Mouse (Mus musculus) hematopoietic stem cell, adult 5-6 weeks (primary cell): ENCODE data around the gene Hsd3b7. TPM values are rescaled to one million over a fixed set of nuclear protein-coding genes. Genes with fewer than 3 reads are reported as not detected.
A peak's percentile ranks its signal among the peaks of the same experiment; 100 is the strongest.
"Not testable (repeated sequence)": the region's sequence is repeated elsewhere in the genome, so short reads cannot be mapped to it uniquely, and the experiment has no call there.

Experiments
- ATAC-seq, 2 experiments: fragments of 125-278 bp in 1 of 2; replicated peaks in 1 of 2; 2 replicates each; pipeline ENCODE4 v1.8.0; 2016 to 2017; ENCODE audit warnings: inconsistent platforms in 2 of 2, mild to moderate bottlenecking in 2 of 2, moderate number of reproducible peaks in 2 of 2, low read depth in 1 of 2, moderate TSS enrichment in 1 of 2; ENCODE audit not compliant: low FRiP score in 2 of 2, poor library complexity in 2 of 2, severe bottlenecking in 2 of 2, insufficient read depth in 1 of 2, low TSS enrichment in 1 of 2
- total RNA-seq: library from RNA; stranded (forward); fragments of 172-1452, 232-1000 nt; gene quantifications from 2 replicates; pipeline ENCODE4 v1.2.3, GENCODE M21; 2017

Hsd3b7 gene
- total RNA-seq, 1 experiment from 2014 or later, result 30.2 TPM

GRCm38 (mm10) chr7:127810650-127811049, 10.2 kb downstream of the Hsd3b7 start:
- ATAC-seq, result no peak

- ATAC-seq, result no peak
Observed at GRCm38 (mm10) chr7:127811240-127811639, 10.8 kb downstream of the Hsd3b7 start.

GRCm38 (mm10) chr7:127812292-127812691, 11.9 kb downstream of the Hsd3b7 start:
- ATAC-seq, result no peak

GRCm38 (mm10) chr7:127813821-127814220, 13.4 kb downstream of the Hsd3b7 start:
- ATAC-seq, result no peak

GRCm38 (mm10) chr7:127814241-127814921, 14.0 kb downstream of the Hsd3b7 start:
- no peak for ATAC-seq

GRCm38 (mm10) chr7:127815116-127815665, 14.8 kb downstream of the Hsd3b7 start:
- no peak for ATAC-seq

- peak; percentile 68 to 83 for ATAC-seq
Observed at GRCm38 (mm10) chr7:127815954-127816821, 15.8 kb downstream of the Hsd3b7 start.

- no peak for ATAC-seq
Observed at GRCm38 (mm10) chr7:127817053-127817452, 16.6 kb downstream of the Hsd3b7 start.

- no peak for ATAC-seq
Observed at GRCm38 (mm10) chr7:127817776-127818175, 17.4 kb downstream of the Hsd3b7 start.

GRCm38 (mm10) chr7:127820836-127821509, 20.6 kb downstream of the Hsd3b7 start:
- no peak; a peak in 1 of 4 replicates for ATAC-seq

GRCm38 (mm10) chr7:127822494-127822893, 22.1 kb downstream of the Hsd3b7 start:
- no peak for ATAC-seq

- no peak for ATAC-seq
Observed at GRCm38 (mm10) chr7:127823236-127824171, 23.1 kb downstream of the Hsd3b7 start.

GRCm38 (mm10) chr7:127824176-127824871, 23.9 kb downstream of the Hsd3b7 start, which contains the start of the genes Stx4a and Stx1b:
Stx4a (plus strand) TSS chr7:127824294.
Stx1b (minus strand) TSS chr7:127824549.
- ATAC-seq, result no peak

- no peak for ATAC-seq
Observed at GRCm38 (mm10) chr7:127835550-127835949, 35.1 kb downstream of the Hsd3b7 start.

GRCm38 (mm10) chr7:127837473-127837872, 37.1 kb downstream of the Hsd3b7 start:
- no peak for ATAC-seq

- not testable (repeated sequence) for ATAC-seq
Observed at GRCm38 (mm10) chr7:127837878-127838277, 37.5 kb downstream of the Hsd3b7 start.
